In the genomic region with DNA sequence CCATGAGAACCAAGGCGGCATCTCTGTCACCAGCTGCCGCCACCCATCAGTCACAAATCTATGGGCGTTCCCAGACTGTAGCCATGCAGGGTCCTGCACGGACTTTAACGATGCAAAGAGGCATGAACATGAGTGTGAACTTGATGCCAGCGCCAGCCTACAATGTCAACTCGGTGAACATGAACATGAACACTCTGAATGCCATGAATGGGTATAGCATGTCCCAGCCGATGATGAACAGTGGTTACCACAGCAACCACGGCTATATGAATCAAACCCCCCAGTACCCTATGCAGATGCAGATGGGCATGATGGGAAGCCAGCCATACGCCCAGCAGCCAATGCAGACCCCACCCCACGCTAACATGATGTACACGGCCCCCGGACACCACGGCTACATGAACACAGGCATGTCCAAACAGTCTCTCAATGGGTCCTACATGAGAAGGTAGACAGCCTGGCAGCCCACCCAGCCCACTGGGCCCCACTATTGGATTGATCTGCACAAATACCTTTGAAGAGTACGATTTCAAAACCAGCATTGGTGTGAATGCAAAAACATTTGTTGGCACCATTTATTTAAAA, we compare ENCODE assay signal across 9 mouse cellular contexts. TPM values are rescaled to one million over a fixed set of nuclear protein-coding genes. Genes with fewer than 3 reads are reported as not detected.
"Had no signal": no experiment of that assay in that cellular context is flagged by ENCODE, and none has a peak within 500 bp of the region (broad histone marks: within the 10 kb centered on the region; RNA-seq: fewer than 3 reads in every experiment).

No protein-coding gene starts in this region.

RNA-seq across cellular contexts. Expression of a gene that starts 43.9 kb away (rescaled TPM):
- polyA plus RNA-seq: liver, embryonic 14.5 days; liver, postnatal 0 days; lung, embryonic 14.5 days; macrophage; midbrain, embryonic 12.5 days; neural tube, embryonic 13.5 days; small intestine, adult 2 months; spleen, adult 2 months; urinary bladder, adult 2 months had no signal
